In genomic region chr4:154360850-154361249, GRCm38 (mm10) we compare ENCODE assay signal across 35 mouse cellular contexts. TPM values are rescaled to one million over a fixed set of nuclear protein-coding genes. Genes with fewer than 3 reads are reported as not detected.
A peak's percentile ranks its signal among the peaks of the same experiment; 100 is the strongest.
DNase-seq lines count a peak whose midpoint lies in the region; ATAC-seq and TF ChIP-seq lines count a peak whose summit lies in the region.
"Had no signal": no experiment of that assay in that cellular context is flagged by ENCODE, and none has a peak within 500 bp of the region (broad histone marks: within the 10 kb centered on the region; RNA-seq: fewer than 3 reads in every experiment).

No protein-coding gene starts in this region.

- peaks cover 41% of the 10 kb centered on the region for H3K4me1 ChIP-seq in lung, embryonic 15.5 days
- H3K4me1 ChIP-seq in testis, adult 2 months (ENCODE audit: control insufficient read depth, insufficient read depth, low read length), result no peaks in the 10 kb centered on the region
- H3K4me1 ChIP-seq in stomach, postnatal 0 days (replicated peaks; ENCODE audit: control insufficient read depth, insufficient read depth), result no peaks in the 10 kb centered on the region

- TF ChIP-seq EP300 in stomach, postnatal 0 days (optimal IDR thresholded peaks at IDR 0.05), result no peak

- no peak overlapping the region for H3K4me3 ChIP-seq in lung, embryonic 15.5 days
- H3K4me3 ChIP-seq in testis, adult 2 months (ENCODE audit: control insufficient read depth, low read depth, low read length), result peak overlapping the region; percentile 50
- no peak overlapping the region for H3K4me3 ChIP-seq in stomach, postnatal 0 days (ENCODE audit: low read depth, low read length)
- H3K4me3 ChIP-seq: embryonic facial prominence, embryonic 12.5 days; embryonic facial prominence, embryonic 15.5 days; gastrocnemius, adult 2 months; heart, embryonic 12.5 days; heart, embryonic 15.5 days had no signal

- H3K9ac ChIP-seq in lung, embryonic 15.5 days, result no peak overlapping the region
- H3K9ac ChIP-seq in stomach, postnatal 0 days (ENCODE audit: low read length), result no peak overlapping the region
- H3K9ac ChIP-seq: embryonic facial prominence, embryonic 12.5 days; embryonic facial prominence, embryonic 15.5 days; forebrain, postnatal 0 days; heart, embryonic 12.5 days; heart, embryonic 15.5 days; hindbrain, embryonic 14.5 days had no signal

- H3K36me3 ChIP-seq in lung, embryonic 15.5 days, result no peaks in the 10 kb centered on the region
- no peaks in the 10 kb centered on the region for H3K36me3 ChIP-seq in testis, adult 2 months (ENCODE audit: control insufficient read depth, insufficient read depth, low read length)
- H3K36me3 ChIP-seq in stomach, postnatal 0 days (ENCODE audit: control insufficient read depth, insufficient read depth, low read length), result no peaks in the 10 kb centered on the region
- H3K36me3 ChIP-seq: embryonic facial prominence, embryonic 12.5 days; embryonic facial prominence, embryonic 15.5 days; G1E; heart, embryonic 15.5 days had no signal

- ATAC-seq in lung, embryonic 15.5 days (ENCODE audit: borderline replicate concordance, extremely low read depth, low FRiP score, low TSS enrichment), result no peak
- ATAC-seq in stomach, postnatal 0 days (ENCODE audit: low FRiP score, low TSS enrichment), result no peak
- ATAC-seq: activated CD4-positive, CD25-positive, alpha-beta regulatory T cell, adult 4 months; forebrain, embryonic 14.5 days; forebrain, postnatal 0 days; hindbrain, postnatal 0 days; inflammation-experienced regulatory T-cells, adult 6 months; Patski had no signal

- 83% methylated on average over 3 of the region's 3 CpGs for WGBS in lung, embryonic 15.5 days
- 90% methylated on average over 3 of the region's 3 CpGs for WGBS in stomach, postnatal 0 days

- TF ChIP-seq POLR2A in testis, adult 2 months (IDR thresholded peaks at IDR 0.05; ENCODE audit: control insufficient read depth, low read depth, low read length), result no peak

- peak overlapping the region; percentile 90 for H3K27ac ChIP-seq in lung, embryonic 15.5 days
- H3K27ac ChIP-seq in testis, adult 2 months (ENCODE audit: control insufficient read depth, insufficient read depth, low read depth, low read length), result no peak overlapping the region
- H3K27ac ChIP-seq in stomach, postnatal 0 days (replicated peaks), result 0 out of 2 replicates have a peak overlapping the region, but pooled peaks have one; percentile 53
- H3K27ac ChIP-seq: embryonic facial prominence, embryonic 12.5 days; embryonic facial prominence, embryonic 15.5 days; gastrocnemius, adult 2 months; hindbrain, embryonic 14.5 days; hindbrain, postnatal 0 days had no signal

- H3K4me2 ChIP-seq in lung, embryonic 15.5 days, result no peak overlapping the region
- H3K4me2 ChIP-seq in stomach, postnatal 0 days (replicated peaks; ENCODE audit: low read depth), result no peak overlapping the region
- H3K4me2 ChIP-seq: embryonic facial prominence, embryonic 12.5 days; embryonic facial prominence, embryonic 15.5 days; heart, embryonic 12.5 days; heart, embryonic 15.5 days; hindbrain, embryonic 14.5 days had no signal

- no peaks in the 10 kb centered on the region; the same call in 1 of the 2 replicates for H3K27me3 ChIP-seq in lung, embryonic 15.5 days
- H3K27me3 ChIP-seq in testis, adult 2 months (ENCODE audit: control insufficient read depth, insufficient read depth, low read length), result no peaks in the 10 kb centered on the region
- H3K27me3 ChIP-seq in stomach, postnatal 0 days (ENCODE audit: control insufficient read depth, insufficient read depth, low read length), result no peaks in the 10 kb centered on the region
- H3K27me3 ChIP-seq: CH12.LX; embryonic facial prominence, embryonic 12.5 days had no signal

- DNase-seq in lung, postnatal 10 days, result no peak
- no peak for DNase-seq in testis, postnatal 10 days (ENCODE audit: low spot score)
- DNase-seq in R1 (ENCODE audit: low read depth, low spot score), result peak; percentile 84
- no peak for DNase-seq in stomach, postnatal 0 days (ENCODE audit: low spot score)
- DNase-seq in right cerebral cortex, postnatal 14 days, result no peak
- no peak for DNase-seq in heart, adult 11 months
- DNase-seq: adrenal gland, adult 8-10 months; adrenal gland, postnatal 36 days; B cell, adult 2 months; cerebellum, adult 11 months; cerebellum, adult 2 months; cerebellum, adult 9-11 months; cerebellum, postnatal 25 days; forebrain, postnatal 0 days; gastrocnemius, adult 2 months; gastrocnemius, postnatal 14 days; heart, adult 18-20 months; heart, postnatal 10 days; heart, postnatal 4 days had no signal

- no peaks in the 10 kb centered on the region for H3K9me3 ChIP-seq in lung, embryonic 15.5 days
- H3K9me3 ChIP-seq in stomach, postnatal 0 days (ENCODE audit: control insufficient read depth, low read length), result no peaks in the 10 kb centered on the region
- H3K9me3 ChIP-seq: embryonic facial prominence, embryonic 12.5 days; embryonic facial prominence, embryonic 15.5 days; heart, embryonic 12.5 days; heart, embryonic 15.5 days had no signal

- TF ChIP-seq CTCF in testis, adult 2 months (IDR thresholded peaks at IDR 0.05; ENCODE audit: control insufficient read depth, insufficient read depth, insufficient replicate concordance, low read depth, low read length), result no peak
- TF ChIP-seq CTCF in stomach, postnatal 0 days (IDR thresholded peaks at IDR 0.05; ENCODE audit: low read depth), result no peak

RNA-seq across cellular contexts. Expression of gene B230104I21Rik, which starts 24.9 kb away (rescaled TPM):
- not detected in 2 replicates for polyA plus RNA-seq in lung, embryonic 15.5 days (2015; fragmentation: Nextera tagmentation; extraction: Ambion mirVana)
- polyA plus RNA-seq in testis, adult 2 months (2012; rRNA removed), result 0.34 and 0.57 TPM in 2 replicates
- polyA plus RNA-seq in stomach, postnatal 0 days (2015; fragmentation: Nextera tagmentation; extraction: Ambion mirVana), result not detected in 2 replicates
- polyA plus RNA-seq: activated CD4-positive, CD25-positive, alpha-beta regulatory T cell, adult 4 months; embryonic facial prominence, embryonic 12.5 days; embryonic facial prominence, embryonic 15.5 days; forebrain, embryonic 11.5 days; forebrain, embryonic 14.5 days; forebrain, postnatal 0 days; G1E; heart, embryonic 12.5 days; heart, embryonic 15.5 days; hindbrain, embryonic 11.5 days; hindbrain, embryonic 14.5 days; hindbrain, postnatal 0 days; inflammation-experienced regulatory T-cells, adult 6 months; Patski had no signal

RNA-seq across cellular contexts. Expression of gene Arhgef16, which starts 59.4 kb away (rescaled TPM):
- 20.8 and 23.0 TPM in 2 replicates for polyA plus RNA-seq in lung, embryonic 15.5 days (2015; fragmentation: Nextera tagmentation; extraction: Ambion mirVana)
- 0.56 and 1.2 TPM in 2 replicates for polyA plus RNA-seq in testis, adult 2 months (2012; rRNA removed)
- polyA plus RNA-seq in stomach, postnatal 0 days (2015; fragmentation: Nextera tagmentation; extraction: Ambion mirVana), result 38.5 and 41.2 TPM in 2 replicates
- polyA plus RNA-seq: G1E had no signal
